Mouse (Mus musculus) T-cell, adult 2 months (primary cell): Measurements from ENCODE around the gene Mknk2.

ENCODE experiments used
- DNase-seq: peaks from one replicate; pipeline ENCODE4 v3.0.0; 2022; ENCODE audit warnings: low spot score

Mknk2 gene

DNA sequence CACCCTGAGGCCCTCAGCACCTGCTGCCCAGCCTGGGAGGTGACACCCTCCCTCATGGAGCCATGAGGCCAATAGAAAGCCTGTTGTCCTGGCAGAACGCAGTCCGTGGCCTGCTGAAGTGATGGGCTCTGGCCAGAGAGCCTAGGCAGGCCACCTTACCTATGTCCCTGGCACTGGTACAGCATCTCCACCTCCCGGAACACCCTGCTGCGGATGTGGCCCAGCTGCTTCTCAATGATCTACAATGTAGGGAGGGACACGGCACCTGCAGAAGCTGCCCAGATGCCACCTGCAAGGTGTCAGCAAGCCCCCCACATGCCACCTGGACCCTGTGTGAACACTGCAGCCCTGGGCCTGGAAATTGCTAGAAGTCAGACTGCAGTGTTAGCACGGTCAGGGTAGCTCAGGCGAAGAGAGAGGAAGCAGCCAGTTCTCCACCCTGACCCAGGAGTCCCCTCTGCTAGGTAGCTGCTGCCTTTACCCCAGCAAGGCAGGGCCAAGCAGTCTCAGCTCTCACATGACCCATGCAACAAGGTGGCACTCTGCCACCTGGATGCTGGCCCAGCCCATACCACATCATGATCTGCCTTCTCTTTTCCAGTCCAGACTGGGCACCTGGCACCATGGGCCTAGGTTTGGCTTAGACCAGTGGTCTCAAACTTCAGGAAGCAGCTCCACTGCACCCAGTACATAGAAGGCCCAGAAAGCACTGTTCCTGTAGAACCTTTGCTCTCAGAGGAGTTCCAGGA lies 8.0 kb downstream of the Mknk2 start:
- no peak for DNase-seq

- no peak for DNase-seq
Observed at GRCm38 (mm10) chr10:80669018-80669417, 8.9 kb downstream of the Mknk2 start.

DNA sequence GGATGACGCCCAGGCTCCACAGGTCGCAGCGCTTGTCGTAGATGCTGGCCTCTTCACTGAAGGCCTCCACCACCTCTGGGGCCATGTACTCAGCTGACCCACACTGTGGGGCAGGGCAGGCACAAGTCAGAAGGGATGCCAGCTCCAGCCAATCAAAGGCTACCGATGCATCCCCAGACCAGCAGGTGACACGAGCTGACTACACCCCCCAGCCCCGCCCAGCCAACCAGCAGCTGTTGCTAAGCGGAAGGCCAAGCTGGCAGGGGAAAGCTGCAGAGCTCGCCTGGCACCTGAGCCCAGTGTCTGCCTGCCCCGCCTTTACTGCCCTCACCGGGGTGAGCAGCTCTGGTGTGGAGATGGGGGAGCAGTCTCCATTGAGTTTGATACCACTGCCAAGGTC lies 9.3 kb downstream of the Mknk2 start:
- DNase-seq = no peak

DNA sequence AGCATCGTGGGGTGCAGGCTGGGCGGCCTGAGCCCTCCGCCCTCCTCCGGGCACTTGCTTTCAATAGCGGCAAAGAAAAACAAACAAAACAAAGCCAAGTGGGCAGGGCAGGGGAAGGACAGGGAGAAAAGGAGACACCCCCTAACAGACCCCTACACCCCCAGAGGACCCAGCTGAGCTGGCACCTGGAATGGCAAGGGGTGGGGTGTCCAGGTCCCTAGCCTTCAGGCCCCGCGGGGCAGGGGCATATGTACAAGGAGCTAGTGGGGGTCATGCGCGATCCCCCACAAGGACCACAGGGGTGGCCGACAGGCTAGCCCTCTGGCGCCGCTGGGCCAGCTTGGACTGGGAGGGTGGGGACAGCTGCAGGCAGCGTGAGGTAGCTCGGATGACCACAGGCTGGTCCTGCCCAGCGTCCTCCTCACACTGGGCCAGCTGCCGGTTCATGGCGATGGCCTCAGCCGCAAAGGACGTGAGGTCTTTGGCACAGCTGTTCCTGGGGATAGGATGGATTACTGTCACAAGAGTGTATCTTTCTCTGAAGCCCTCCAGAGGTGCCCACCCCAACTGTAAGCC lies 11.0 kb downstream of the Mknk2 start:
- DNase-seq = no peak

DNA sequence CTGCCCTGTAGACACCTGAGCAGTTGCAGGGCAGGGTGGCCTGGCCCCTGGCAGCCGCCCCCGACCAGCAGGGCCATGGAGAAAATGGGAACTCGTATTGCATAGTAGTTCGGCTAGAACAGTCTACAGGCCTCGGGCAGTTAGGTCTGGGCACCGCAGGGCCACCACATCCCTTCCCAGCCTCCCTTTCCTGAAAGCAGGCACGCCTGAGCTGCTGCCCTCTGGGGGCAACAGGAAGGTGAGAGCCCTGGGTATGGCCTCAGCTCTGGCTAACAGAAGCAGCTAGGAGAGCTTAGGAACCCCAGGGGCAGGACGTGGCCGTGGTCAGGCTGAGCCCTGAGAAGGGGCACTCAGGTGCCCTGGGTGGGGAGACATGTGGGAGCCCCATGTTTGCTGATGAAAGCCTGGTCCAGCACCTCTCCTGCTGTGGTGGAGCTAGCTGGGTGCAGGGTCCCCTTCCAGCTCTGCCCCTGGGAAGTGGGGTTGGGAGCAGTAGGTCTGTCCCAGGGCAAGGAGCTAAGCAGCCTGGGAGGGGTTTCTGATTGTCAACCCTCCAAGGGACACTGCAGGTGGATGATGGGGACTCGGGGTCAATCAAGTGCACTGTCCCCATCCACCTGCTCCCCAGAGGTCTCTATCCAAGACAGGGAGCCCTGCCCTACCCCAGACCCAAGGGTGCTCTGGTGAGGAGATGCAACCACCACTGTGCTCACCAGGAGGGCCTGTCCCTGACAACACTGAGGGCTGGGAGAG lies 11.8 kb downstream of the Mknk2 start:
- DNase-seq = no peak

GRCm38 (mm10) chr10:80665459-80665858 lies 12.5 kb downstream of the Mknk2 start:
- no peak for DNase-seq

DNA sequence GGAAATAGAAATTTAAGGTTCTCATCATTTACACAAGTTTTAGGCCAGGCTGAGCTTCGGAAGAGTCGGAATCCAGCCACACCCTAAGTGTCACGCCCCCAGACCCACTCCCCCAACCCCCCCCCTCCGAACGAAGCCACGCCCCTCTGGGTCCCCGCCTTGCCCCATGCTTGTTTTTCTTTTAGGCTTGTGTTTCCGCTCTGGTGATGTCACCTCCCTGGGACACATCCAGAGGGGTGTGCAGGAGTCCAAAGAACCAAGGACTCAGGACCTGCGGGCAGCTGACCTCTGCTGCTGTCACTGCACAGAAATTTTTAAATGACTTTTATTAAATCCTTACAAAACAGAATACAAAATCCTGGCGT lies 12.9 kb downstream of the Mknk2 start:
- no peak for DNase-seq

GRCm38 (mm10) chr10:80664197-80665015 lies 13.5 kb downstream of the Mknk2 start:
- DNase-seq = peak; percentile 36

- DNase-seq = no peak
Observed at GRCm38 (mm10) chr10:80663485-80664196, 14.3 kb downstream of the Mknk2 start.

- DNase-seq = peak; percentile 72
Observed at GRCm38 (mm10) chr10:80661149-80661548, 16.8 kb downstream of the Mknk2 start.

GRCm38 (mm10) chr10:80659213-80659612 lies 18.7 kb downstream of the Mknk2 start:
- DNase-seq = peak; percentile 57

- peak; percentile 60 for DNase-seq
Observed at GRCm38 (mm10) chr10:80658841-80659202, 19.1 kb downstream of the Mknk2 start.

- peak; percentile 70 for DNase-seq
Observed at GRCm38 (mm10) chr10:80658194-80658840, 19.6 kb downstream of the Mknk2 start.

GRCm38 (mm10) chr10:80656863-80657623 lies 20.9 kb downstream of the Mknk2 start, which contains the start of gene Btbd2:
TSS of gene Btbd2 (minus strand) at chr10:80657071.
- DNase-seq = no peak

GRCm38 (mm10) chr10:80656130-80656862 lies 21.6 kb downstream of the Mknk2 start:
- peak; percentile 87 for DNase-seq

DNA sequence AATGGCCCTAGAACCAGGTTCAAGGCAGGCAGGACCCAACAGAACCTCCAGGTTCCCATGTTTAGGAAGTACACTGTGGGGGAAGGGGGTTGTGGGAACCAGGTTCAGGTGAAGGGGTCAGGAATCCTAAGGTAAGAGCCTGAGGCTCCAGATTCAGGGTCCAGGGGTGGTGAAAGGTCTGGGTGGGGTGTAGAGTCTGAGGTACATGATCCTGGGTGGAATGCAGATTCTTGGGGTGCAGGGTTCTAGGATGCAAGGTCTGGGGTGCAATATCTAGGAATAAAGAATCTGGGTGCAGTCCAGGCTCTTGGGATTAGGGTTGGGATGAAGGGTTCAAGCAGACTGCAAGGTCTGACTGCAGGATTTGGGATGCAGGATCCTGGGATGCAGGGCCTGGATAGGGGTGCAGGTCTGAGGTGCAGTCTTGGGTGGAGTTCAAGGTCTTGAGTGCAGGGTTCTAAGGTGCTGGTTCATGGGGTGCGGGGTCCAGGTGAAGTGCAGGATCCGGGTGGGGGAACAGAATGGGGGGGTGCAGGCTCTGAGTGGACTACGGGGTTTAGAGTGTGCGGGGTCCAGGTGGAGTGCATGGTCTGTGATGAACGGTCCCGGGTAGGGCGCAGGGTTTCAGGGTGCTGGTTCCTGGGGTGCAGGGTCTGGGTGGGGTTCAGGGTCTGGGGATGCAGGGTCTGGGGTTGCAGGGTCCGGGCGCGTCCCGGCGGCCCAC lies 22.3 kb downstream of the Mknk2 start:
- no peak for DNase-seq

DNA sequence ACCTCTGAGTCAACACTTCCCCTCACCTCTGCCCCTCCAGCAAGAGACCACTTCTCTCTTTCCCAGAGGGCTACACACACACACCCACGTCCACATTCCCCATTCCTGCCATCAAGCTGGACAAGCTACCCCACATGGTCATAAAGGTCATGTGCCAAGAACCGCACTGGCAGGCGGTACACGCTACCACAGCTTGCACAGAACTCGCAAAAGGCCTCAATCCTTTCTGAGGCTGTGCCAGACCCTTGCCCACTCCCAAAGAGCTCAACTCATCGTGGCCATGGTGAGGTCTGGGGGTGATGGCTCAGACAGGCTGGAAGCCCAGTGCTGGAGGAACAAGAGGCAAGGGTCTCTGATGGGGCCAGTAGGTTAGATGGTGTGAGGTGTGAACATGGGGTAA lies 23.0 kb downstream of the Mknk2 start:
- no peak for DNase-seq

GRCm38 (mm10) chr10:80653156-80653720 lies 24.7 kb downstream of the Mknk2 start:
- no peak for DNase-seq

DNA sequence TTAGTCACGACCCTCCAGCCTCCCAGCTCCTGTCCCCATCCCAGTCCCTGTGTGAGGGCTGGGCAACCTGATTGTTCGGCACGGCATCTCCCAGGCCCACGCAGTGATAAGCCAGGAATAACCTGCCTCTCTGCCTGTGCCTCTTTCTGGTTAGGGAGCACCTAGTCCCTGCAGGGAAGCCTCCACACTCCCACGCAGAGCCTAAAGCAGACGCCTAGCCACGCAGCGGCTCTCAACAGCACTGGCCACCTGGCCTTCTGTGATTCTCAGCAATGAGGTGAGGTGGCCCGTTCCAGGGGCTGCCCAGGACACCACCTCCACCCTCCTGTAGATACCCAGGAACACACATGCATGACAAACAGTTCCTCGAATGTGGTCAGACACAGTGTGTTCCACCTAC lies 27.5 kb downstream of the Mknk2 start:
- DNase-seq = no peak
